Mouse (Mus musculus): ENCODE results near the gene Lamtor5.

DNA sequence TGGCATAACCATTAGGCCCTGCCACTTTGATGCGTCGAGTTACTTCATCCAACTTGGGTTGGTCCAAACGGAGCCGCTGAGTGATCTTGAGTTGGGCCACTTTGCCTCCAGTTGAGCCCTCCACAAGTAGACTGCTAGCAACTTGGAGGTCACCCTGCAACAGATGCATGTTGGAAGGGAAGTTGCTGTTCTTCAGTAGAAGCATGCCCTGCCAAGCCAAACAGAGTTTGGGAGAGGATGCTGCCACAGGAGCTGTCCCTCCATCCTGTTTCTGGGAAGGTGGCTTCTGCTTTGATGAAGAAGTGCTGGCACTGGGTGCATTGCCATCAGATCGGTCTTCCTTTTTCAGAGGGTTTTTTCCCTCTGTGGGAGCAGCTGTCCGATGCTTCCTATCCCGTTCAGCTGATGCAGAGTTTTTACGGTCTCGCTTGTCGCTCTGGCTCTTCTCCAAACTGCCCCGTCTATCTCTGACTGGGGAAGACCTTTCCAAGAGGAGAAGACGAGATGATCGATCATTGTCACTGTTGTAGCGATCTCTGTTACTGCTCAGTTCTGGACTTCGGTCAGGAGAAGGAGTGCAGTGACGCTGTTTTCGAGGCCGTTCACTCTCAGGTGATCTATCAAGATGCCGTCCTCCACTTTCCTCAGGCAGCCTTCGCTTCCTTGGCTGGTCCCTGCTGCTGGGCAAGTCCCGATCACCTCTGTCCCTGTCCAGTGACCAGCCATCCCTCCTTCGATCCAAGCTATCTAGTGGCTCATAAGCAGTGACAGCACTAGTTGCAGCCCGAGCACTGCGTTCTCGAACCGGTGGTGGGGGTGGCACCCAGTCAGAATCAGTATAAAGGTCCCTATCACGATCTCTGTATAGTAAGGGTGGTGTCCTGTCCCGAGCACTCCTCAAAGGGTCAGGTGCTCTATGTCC is 52.1 kb downstream of the Lamtor5 start:
- no peak for TF ChIP-seq ZNF384 (IDR thresholded peaks at IDR 0.05; ENCODE audit: low read depth, low read length)
- TF ChIP-seq MAFK (IDR thresholded peaks at IDR 0.05; ENCODE audit: insufficient read depth, low read depth, low read length), result no peak
